Mouse (Mus musculus): Measurements from ENCODE around the gene Surf4.

Gene Surf4

DNA sequence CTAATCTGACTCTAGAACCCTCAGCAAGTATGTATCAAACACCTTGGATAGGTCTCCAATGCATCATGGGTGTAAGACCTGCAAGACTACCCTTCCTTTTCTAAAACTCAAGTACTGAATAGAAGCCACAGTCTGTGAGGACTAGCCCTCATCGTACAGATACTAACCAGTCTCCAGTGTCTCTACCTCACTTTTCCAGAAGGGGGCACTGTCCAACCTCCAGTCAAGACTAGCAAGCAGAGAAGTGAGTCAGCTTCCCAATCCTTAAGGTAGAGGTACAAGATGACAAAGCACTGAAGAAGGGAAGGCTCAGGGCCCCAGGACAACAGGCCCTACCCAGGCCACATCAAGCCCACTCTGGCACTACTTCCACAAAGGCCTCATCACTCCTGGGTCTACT lies 3.3 kb downstream of the Surf4 start:
- DNase-seq (ENCODE audit: extremely low read depth, low read depth) = peak; percentile 64

DNA sequence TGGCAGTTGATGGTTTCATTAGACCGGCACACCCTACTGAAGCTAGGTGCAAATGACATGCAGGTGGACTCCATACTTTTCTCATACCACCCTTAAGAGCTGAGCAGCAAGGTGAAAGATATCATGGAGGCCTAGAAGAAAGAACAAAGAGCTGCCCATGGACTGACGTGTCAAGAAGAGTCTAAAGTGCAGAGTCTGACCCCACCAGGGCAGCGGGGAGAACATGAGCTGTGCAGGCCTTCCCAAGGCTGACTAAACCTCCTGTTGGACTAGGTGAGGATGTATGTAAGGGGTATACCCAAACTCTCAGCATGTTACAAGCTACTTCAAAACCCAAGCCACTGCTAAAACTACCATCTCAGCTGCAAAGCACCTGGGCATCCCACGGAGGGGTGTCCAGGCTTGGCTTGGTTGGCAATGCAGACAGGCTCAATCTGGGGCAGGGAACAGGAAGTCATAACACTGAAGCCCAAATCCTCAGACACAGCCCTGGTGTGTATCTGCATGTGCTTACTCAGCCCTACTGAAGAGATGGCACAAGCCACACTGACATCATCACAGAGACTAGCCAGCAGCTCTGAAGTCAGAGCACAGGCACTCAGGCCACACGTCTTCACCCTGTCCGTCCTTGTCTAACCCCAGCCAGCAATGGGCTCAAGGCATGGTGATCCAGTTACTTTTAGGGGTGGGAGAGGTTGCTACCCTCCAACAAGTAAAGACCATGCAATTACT lies 5.8 kb downstream of the Surf4 start:
- DNase-seq (ENCODE audit: extremely low read depth, low read depth) = no peak

DNA sequence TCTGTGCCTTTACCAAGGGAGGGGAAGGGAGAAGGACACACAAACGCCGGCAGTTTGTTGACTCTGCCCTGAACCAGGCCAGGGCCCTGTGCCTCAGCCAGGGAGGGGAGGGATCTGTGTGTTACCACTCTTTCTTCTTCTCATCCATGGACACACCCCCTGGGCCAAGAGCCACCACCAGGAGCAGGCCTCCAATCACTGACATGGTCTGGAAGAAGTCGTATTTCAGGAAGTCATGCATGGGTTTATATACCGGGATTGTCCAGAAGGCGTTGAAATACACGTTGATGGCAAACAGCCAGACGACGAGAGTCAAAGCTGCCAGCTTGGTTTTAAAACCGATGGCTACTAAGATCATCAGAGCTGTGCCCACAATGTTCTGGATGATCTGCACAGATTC lies 11.9 kb downstream of the Surf4 start:
- DNase-seq (ENCODE audit: extremely low read depth, low read depth) = no peak

DNA sequence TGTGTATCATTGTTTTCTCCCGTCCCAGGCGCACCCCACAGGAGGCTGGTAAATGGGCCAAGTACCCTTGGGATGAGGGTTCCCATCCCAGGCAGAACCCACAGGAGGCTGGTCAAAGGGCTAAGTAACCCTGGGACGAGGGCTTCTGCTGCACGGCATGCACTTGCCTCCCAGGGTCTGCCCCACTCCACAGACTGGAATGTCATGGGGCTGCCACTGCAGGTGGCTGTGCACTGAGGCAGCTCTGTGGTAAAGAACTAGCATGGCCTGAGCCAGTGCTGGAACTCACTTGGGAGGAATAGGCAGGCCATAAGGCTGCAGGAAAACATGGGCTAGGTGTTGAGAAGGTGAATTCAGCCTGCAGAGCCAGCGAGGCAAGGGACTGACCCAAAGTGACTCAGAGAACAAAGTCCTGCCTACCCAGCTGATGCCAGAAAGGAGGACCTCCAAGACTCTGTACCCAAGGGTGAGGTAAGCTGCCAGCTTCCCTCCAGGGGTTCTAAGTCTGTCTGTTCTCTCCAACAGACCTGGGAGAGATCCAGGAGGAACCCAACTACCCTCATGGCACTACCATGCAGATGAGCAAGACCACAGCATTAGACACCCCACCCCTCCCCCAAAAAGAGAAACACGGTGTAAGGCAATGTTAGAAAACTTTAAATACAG lies 13.4 kb downstream of the Surf4 start:
- no peak for DNase-seq (ENCODE audit: extremely low read depth, low read depth)

DNA sequence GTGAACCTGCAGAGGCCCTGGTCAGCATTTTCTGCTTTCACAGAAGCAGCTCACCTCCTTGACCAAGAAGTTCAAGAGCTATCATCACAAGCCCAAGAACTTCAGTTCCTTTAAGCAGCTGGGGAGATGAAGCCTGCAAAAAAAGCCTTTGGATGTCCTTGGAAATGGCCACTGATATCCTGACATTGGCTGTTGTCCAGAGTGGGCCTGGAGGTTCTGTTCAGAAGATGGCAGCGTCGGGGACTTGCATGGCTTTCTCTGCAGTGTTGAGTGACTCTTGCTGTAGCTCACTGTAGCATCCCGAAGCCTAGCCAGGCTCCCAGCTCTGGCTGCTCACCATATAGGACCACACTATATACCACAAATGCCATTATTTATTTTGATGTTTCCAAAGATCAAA lies 14.0 kb downstream of the Surf4 start:
- DNase-seq (ENCODE audit: extremely low read depth, low read depth) = no peak

DNA sequence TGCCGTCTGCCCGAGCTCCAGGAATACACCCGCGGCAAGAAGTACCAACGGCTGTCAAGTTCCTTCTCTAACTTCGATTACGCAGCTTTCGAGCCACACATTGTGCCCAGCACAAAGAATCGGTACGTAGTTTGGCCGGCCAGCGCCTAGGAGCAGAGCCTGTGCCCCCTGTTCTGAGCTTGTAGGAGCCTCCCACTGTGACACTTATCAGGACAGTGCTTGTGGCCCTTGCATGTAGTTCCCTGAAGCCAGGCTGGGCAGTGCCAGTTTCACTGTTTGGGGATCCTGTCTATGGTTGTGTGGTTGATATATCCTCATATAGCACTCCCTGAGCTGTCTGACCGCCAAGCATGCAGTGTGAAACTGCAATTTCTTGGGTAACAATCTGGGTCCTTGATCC lies 17.0 kb downstream of the Surf4 start:
- no peak for DNase-seq (ENCODE audit: extremely low read depth, low read depth)

DNA sequence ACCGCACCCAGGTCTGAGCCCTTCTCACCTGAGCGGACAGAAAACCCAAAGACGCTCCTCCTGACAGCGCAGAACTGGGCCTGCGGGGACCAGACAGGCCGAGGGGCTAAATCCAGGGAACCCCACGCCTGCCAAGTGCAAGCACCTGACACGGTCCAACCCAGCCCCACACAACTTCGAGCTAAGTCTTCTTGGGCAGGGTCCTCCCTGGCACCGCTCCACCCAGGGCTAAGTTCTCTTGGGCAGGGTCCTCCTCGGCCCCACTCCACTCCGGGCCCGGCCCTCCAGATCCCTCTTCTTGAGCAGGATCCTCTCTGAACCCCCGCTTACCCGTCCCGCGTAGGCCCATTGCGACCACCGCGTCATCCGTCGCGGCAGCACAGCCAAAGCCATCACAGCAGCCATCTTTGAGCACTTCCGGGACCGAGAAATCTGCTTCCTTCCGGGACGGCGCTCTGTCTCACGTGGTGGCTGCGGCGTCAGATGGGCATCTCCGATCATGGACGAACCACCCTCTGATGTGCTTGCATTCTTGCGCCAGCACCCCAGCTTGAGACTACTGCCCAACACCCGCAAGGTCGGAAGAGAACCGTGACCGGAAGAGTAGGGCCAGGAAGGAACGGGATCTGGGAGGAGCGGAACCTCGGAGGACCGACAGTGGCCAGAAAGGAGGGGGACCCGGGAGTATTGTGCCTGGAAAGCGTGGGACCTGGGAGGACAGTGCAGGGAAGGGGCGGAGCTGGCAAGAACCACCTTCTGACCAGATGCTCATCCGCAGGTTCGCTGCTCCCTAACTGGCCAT lies 17.6 kb downstream of the Surf4 start, which contains the start of the genes Surf2 and Surf1:
TSS of gene Surf2 (plus strand) at position 441 of the 802 bp plus-strand sequence.
TSS of gene Surf1 (minus strand) at position 604 of the 802 bp plus-strand sequence.
- DNase-seq (ENCODE audit: extremely low read depth, low read depth) = no peak

DNA sequence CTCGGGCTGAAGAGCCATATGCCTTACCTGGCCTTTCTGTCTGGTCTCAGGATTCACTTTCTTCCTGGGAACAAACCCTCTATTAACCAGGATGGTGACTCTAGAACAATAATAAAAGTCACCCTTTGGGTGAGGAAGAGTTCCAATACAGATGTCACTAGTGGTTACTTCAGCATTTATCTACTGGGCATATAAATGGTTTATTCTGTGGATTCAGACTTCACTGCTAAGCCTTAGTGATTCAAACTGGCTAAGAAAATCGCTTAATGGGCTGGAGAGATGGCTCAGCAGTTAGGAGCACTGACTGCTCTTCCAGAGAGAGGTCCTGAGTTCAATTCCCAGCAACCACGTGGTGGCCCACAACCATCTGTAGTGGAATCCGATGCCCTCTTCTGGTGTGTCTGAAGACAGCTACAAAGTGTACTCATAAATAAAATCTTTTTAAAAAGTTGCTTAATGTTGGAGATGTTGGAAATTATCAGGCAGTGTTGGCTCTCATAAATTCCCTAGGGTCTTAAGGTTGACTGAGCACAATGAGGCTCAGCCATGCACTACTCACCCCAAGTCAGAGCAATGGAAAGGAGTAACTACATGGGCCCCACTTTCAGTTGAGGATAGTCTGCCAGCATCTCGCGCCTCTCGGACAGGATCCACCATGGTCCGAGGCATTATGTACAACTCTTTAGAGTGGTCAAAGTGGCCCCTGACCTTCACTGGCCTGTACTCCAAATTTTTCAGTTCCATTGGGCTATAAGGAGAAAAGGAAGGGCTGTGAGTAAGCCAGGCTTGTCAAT lies 19.4 kb downstream of the Surf4 start:
- no peak for DNase-seq (ENCODE audit: extremely low read depth, low read depth)

DNA sequence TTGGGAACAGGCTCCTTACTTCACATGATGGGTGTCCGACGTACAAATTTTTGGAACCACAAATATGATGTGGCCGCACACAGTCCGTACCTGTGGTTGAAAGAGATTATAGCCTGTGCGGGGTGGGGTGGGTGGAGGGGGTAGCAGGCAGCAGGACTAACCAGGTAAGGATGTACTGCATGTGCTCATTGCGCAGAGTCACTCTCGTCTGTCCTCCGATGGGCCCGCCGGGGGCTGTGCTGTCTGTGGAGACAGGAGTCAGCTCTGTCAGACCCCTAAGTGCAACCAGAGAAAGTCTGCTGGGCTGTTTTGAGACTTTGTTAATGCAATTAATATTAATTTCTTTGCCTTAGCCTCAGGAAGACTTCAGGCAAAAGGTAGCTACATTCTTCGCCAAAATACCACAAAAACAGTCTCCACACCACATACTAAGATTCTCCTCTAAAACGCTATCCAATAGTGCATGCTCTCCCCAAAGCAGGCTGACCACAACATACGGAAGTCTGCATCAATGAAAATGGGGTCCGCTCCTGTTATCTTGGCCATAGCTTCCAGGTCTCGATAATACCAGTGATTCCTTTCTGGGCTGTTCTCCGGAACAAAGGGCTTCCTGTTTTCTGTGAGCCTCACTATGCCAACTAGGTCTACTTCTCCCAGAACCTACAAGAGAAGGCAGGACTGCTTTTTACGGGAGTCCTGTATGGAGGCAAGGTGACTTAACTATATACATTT lies 20.1 kb downstream of the Surf4 start:
- peak; percentile 82 for DNase-seq (ENCODE audit: extremely low read depth, low read depth)

DNA sequence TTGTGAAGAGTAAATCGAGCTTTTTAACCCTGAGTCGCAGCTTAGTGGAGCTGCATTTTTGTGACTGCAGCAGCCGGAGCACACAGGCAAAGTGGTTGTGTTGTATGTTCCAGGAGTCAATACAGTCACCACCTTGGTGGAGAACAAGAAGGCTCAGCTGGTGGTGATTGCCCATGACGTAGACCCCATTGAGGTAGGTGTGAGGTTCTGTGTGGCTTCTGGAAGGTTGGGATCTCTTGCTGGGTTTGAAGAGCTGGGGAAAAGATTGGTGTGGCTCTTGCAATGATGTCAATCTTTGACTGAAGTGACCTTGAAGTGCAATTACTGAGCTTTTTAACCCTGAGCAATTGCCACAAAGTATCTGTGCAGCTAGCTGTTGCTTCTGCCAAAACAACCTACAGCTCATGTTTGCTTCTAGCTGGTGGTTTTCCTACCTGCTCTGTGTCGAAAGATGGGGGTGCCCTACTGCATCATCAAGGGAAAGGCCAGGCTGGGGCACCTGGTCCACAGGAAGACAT lies 21.4 kb downstream of the Surf4 start:
- DNase-seq (ENCODE audit: extremely low read depth, low read depth) = no peak

DNA sequence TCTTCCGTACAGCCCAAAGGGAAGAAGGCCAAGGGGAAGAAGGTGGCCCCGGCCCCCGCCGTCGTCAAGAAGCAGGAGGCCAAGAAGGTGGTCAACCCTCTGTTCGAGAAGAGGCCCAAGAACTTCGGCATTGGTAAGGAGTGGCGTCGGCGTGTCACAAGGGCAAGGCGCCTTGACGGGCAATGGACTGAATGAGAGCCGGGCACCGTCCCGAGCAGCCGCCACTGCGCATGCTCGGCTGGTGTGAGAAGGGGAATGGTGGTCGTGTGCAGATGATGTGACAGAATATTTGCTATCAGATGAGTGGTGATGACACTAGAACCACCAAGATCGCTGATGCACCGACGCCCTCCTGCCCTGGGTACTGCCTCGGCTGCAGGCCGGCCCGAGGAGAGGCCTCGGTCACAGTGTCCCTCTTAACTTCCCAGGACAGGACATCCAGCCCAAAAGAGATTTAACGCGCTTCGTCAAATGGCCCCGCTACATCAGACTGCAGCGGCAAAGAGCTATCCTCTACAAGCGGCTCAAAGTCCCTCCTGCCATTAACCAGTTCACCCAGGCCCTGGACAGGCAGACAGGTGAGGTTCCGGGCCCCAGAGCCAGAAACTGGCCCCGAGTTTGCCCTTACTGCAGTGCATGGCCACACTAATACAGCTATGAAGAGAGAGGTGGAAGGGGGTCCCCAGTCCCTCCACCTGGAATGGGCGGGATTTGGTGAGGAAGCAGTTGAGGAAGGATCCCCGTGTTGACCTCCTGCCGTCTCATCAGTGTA lies 22.5 kb downstream of the Surf4 start:
- DNase-seq (ENCODE audit: extremely low read depth, low read depth) = no peak

DNA sequence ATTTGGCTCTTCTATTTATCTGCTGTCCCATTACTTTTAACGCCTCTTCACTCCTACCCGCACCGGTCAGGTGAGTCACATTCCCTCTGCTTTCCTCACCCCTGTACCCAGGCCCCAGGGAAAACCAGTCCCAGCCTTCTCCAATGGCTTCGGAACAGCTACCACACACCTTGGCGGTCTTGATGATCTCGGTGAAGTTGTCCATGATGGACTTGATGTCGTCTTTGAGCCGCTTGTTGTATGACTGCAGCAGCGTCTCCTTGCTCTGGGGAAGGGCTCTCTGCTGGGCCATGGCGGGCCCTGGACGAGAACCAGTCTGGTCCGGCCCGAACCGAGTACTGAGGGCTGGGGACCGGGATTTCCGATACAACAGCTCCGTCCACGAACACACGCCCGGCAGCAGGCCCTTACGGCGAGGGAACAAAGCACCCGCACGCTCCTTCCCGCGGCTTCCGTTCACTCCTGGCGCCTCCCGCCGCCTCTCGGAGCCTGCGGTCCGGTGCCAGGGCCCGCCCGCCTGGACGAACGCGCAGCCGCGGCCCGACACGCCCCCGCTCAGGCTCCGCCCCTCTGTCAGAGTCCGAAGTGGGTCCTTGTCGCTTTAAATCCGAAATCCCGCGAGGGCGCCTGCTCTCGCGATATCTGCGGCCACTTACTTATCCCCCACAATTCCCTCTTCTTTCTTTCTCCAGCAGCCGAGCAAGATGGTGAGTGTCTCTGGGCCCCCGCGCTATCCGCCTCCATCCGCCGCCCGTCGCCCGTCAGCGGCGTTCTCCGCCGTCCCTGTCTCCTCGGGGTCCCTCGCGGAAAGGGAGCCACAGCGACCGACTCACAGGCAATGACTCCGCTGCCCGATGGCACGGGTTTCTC lies 23.4 kb downstream of the Surf4 start, which contains the start of the genes Med22 and Rpl7a:
TSS of gene Med22 (minus strand) at position 554 of the 870 bp plus-strand sequence.
TSS of gene Rpl7a (plus strand) at position 641 of the 870 bp plus-strand sequence.
- peak; percentile 95 for DNase-seq (ENCODE audit: extremely low read depth, low read depth)

DNA sequence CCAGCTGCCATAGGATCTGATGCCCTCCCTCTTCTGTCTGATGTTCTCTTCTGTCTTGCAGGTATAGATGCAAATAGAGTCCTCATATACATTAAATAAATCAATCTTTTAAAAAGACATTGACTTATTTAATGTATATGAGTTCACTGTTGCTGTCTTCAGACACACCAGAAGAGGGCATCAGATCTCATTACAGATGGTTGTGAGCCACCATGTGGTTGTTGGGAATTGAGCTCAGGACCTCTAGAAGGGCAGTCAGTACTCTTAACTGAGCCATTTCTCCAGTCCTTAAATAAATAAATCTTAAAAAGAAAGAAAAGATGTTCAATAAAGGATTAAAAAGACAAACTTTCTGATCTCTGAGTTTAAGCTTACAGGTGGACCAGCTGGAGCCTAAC lies 24.3 kb downstream of the Surf4 start:
- DNase-seq (ENCODE audit: extremely low read depth, low read depth) = no peak

DNA sequence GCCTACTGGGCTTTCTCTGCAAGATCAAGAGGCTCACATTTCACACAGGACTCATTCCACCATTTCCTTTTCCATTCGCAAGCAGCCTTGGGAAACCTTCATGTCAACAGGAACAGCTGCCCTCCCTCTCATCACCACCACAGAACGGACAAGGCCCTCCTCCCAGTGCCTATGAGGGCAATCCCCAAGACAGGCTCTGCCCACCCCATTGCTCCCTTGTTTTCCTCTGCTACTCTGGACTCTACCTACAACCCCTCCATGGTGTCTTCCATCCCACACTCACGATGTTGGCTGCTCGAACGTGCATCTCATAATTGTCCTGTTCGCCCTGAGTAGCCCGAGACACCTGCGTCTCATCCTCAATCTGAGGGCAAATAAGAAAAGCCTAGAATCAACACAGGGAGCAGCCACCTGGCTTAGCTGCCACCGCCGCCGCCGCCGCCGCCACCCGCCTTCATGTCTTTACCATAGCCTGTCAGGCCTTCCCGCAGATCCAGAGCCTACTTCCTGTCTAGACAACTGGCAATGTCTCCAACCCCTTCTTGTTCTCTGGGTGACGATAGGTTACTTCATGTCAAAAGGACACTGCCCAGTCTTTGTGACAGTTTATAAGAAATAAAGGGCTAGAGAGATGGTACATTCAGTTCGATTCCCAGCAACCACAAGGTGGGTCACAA lies 24.9 kb downstream of the Surf4 start:
- no peak for DNase-seq (ENCODE audit: extremely low read depth, low read depth)

DNA sequence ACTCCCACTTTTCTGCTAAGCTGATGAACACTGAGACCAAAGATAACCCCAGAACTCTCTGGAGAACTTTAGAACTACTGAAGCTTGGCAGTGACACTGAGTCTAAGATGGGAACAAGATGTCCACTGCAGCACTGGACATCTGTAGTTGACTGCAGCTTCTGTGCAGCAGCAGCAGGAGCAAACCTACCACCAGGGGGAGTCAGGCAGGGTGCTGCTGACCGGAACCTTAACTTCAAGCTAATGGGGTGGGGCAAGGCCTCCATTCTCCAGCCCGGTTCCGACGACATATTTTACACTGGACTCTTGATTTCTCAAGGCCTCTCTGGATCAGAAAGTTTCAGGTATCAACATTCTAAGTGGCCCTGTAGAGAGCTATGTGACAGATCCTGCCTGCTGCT lies 26.6 kb downstream of the Surf4 start:
- DNase-seq (ENCODE audit: extremely low read depth, low read depth) = no peak

DNA sequence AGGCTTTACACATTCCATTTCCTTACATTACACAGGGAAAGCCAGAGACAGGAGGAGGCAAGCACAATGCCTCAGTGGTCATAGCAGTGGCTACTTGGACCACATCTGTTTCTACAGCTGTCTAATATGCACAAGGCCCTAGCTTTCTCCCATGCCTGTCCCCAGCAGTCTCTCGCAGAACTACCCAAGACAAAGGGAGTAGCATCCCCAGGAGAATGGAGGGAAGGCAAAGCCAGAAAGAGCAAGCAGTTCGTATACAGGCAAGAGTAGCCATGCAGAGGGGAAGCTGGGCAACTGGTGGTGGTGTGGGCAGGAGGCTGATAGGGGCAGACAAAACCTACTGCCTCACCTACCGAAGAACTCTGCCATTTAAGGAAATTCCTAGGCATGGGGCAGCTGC lies 27.3 kb downstream of the Surf4 start:
- no peak for DNase-seq (ENCODE audit: extremely low read depth, low read depth)

DNA sequence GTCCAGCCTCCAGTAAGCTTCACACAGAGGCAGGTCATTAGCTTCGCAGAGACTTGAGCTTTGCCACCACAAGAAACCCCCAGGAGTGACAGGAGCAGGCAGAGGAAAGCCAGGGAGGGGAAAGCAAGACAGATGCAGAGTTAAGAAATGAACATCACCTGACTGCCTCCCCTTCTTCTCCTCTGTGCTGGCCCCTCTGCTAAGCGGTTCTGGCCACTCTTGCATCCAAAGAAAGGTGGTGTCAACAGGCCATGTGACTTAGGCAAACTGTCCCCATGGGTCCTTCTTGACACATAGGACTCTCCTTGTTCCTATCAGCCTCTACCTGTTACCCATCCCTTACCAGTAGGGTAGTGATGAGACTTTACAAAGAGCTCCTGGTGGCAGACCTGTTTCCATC lies 27.8 kb downstream of the Surf4 start:
- no peak for DNase-seq (ENCODE audit: extremely low read depth, low read depth)

DNA sequence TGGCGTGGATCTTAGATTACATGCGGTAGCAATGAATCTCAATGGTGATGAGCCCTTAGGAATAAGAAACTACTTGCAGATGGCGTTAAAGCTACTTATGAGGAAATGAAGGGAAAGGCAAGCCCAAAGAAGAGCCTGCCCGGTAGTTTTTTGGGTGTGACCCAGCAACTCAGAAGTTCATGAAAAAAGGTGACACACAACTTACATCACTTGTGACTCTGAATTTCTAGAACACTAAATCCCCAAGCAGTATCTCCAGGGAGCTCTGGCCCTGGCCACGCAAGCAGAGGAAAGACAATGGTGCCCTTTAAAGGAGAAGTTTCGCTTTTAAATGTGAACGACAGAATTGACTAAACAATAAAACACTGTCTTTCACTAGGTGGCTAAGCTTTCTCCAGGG lies 30.4 kb downstream of the Surf4 start:
- no peak for DNase-seq (ENCODE audit: extremely low read depth, low read depth)

Measured in MEL-GATA-1-ER (cell line).